In the genomic region with DNA sequence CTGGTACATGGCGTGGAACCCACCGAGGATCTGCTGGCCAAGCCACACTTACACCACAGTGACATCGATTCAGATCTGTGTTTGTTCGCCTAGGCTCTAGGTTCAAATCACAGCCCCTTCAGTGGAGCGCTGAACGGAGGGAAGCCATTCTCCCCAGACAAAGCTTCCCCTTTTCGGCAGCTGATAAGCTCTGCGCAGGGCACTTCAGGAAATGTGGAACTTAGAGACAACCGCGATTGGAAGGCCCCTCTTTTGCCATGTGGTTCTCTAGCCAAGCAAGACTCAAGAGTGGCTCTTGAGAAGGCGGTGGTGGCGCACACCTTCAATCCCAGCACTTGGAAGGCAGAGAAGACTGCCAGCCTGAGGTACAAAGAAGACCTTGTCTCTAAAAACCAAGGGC, we compare ENCODE assay signal across 15 mouse cellular contexts. TPM values are rescaled to one million over a fixed set of nuclear protein-coding genes. Genes with fewer than 3 reads are reported as not detected.
DNase-seq lines count a peak whose midpoint lies in the region; ATAC-seq lines count a peak whose summit lies in the region.
"Had no signal": no experiment of that assay in that cellular context is flagged by ENCODE, and none has a peak within 500 bp of the region (broad histone marks: within the 10 kb centered on the region; RNA-seq: fewer than 3 reads in every experiment).

No protein-coding gene starts in this region.

- DNase-seq in hindbrain, embryonic 10.5 days (ENCODE audit: low spot score): no peak
- DNase-seq in hindbrain, embryonic 11.5 days (ENCODE audit: low spot score): no peak
- peak; percentile 73 for DNase-seq in MEL-GATA-1-ER (ENCODE audit: extremely low read depth, low read depth)
- no peak for DNase-seq in kidney, postnatal 10 days
- DNase-seq in testis, postnatal 14 days (ENCODE audit: low spot score): no peak
- no peak for DNase-seq in kidney, postnatal 4 days
- DNase-seq: thymus, adult 18-20 months had no signal

- peaks cover 28% of the 10 kb centered on the region for H3K4me1 ChIP-seq in hindbrain, embryonic 10.5 days (replicated peaks)
- H3K4me1 ChIP-seq in hindbrain, embryonic 11.5 days (replicated peaks; ENCODE audit: control insufficient read depth, insufficient read depth, low read length): peaks cover 4% of the 10 kb centered on the region; the same call in 1 of the 2 replicates
- peaks cover 26% of the 10 kb centered on the region for H3K4me1 ChIP-seq in midbrain, embryonic 15.5 days

- peaks cover 40% of the 10 kb centered on the region for H3K27me3 ChIP-seq in hindbrain, embryonic 10.5 days (ENCODE audit: insufficient read depth, poor library complexity, severe bottlenecking)
- peaks cover 5% of the 10 kb centered on the region; the same call in 1 of the 2 replicates for H3K27me3 ChIP-seq in hindbrain, embryonic 11.5 days (ENCODE audit: control insufficient read depth, insufficient read depth, low read length)
- no peaks in the 10 kb centered on the region for H3K27me3 ChIP-seq in midbrain, embryonic 15.5 days (replicated peaks)

- H3K27ac ChIP-seq in hindbrain, embryonic 10.5 days: 0 out of 2 replicates have a peak overlapping the region, but pooled peaks have one; percentile 86
- H3K27ac ChIP-seq in hindbrain, embryonic 11.5 days (ENCODE audit: low read depth, low read length): no peak overlapping the region
- peak overlapping the region; percentile 97 for H3K27ac ChIP-seq in midbrain, embryonic 15.5 days
- H3K27ac ChIP-seq: heart, embryonic 15.5 days; intestine, embryonic 15.5 days; liver, embryonic 12.5 days; macrophage had no signal

- no peaks in the 10 kb centered on the region for H3K9me3 ChIP-seq in hindbrain, embryonic 10.5 days
- H3K9me3 ChIP-seq in hindbrain, embryonic 11.5 days (ENCODE audit: control insufficient read depth, low read length): no peaks in the 10 kb centered on the region
- no peaks in the 10 kb centered on the region for H3K9me3 ChIP-seq in midbrain, embryonic 15.5 days
- H3K9me3 ChIP-seq: G1E; heart, embryonic 15.5 days; intestine, embryonic 15.5 days; liver, embryonic 12.5 days had no signal

- no peak for ATAC-seq in hindbrain, embryonic 11.5 days (ENCODE audit: low FRiP score)
- ATAC-seq in hematopoietic stem cell, adult 5-6 weeks (replicated peaks in 1 of 2; ENCODE audit: insufficient read depth in 1 of 2, low FRiP score in 2 of 2, low TSS enrichment in 1 of 2, low read depth in 1 of 2, poor library complexity in 2 of 2, severe bottlenecking in 2 of 2): peak; percentile 78 to 85
- ATAC-seq in midbrain, embryonic 15.5 days (replicated peaks): no peak

- H3K4me3 ChIP-seq in hindbrain, embryonic 10.5 days: no peak overlapping the region
- H3K4me3 ChIP-seq in hindbrain, embryonic 11.5 days (ENCODE audit: low read depth, low read length): no peak overlapping the region
- peak overlapping the region; percentile 87; the same call in 1 of the 2 replicates for H3K4me3 ChIP-seq in midbrain, embryonic 15.5 days
- H3K4me3 ChIP-seq: myocyte had no signal

- H3K9ac ChIP-seq in hindbrain, embryonic 11.5 days (ENCODE audit: low read depth, low read length): no peak overlapping the region
- no peak overlapping the region for H3K9ac ChIP-seq in midbrain, embryonic 15.5 days
- H3K9ac ChIP-seq: liver, embryonic 12.5 days had no signal

- no peak overlapping the region for H3K4me2 ChIP-seq in hindbrain, embryonic 11.5 days (replicated peaks; ENCODE audit: low read depth, low read length)
- H3K4me2 ChIP-seq in midbrain, embryonic 15.5 days: peak overlapping the region; percentile 70; the same call in 1 of the 2 replicates

- H3K36me3 ChIP-seq in hindbrain, embryonic 10.5 days: no peaks in the 10 kb centered on the region
- no peaks in the 10 kb centered on the region for H3K36me3 ChIP-seq in hindbrain, embryonic 11.5 days (ENCODE audit: control insufficient read depth, insufficient read depth, low read length)
- H3K36me3 ChIP-seq in midbrain, embryonic 15.5 days (replicated peaks): no peaks in the 10 kb centered on the region
- H3K36me3 ChIP-seq: G1E; heart, embryonic 15.5 days; intestine, embryonic 15.5 days; liver, embryonic 12.5 days had no signal

- 90% methylated on average over 12 of the region's 12 CpGs for WGBS in hindbrain, embryonic 10.5 days
- 91% methylated on average over 12 of the region's 12 CpGs for WGBS in hindbrain, embryonic 11.5 days
- WGBS in midbrain, embryonic 15.5 days: 92% methylated on average over 12 of the region's 12 CpGs

RNA-seq across cellular contexts. Expression of gene Prkcz, which starts 14.8 kb away (rescaled TPM):
- 14.9 and 19.3 TPM in 2 replicates for polyA plus RNA-seq in hindbrain, embryonic 10.5 days (2016; fragmentation: Nextera tagmentation; extraction: Ambion mirVana)
- polyA plus RNA-seq in hindbrain, embryonic 11.5 days (2014; fragmentation: Nextera tagmentation; extraction: Ambion mirVana): 18.3 and 19.6 TPM in 2 replicates
- not detected in 2 replicates for total RNA-seq in hematopoietic stem cell, adult 5-6 weeks (2017)
- polyA plus RNA-seq in midbrain, embryonic 15.5 days (2015; fragmentation: Nextera tagmentation; extraction: Ambion mirVana): 86.9 and 95.6 TPM in 2 replicates
- polyA plus RNA-seq: G1E, macrophage had no signal

RNA-seq across cellular contexts. Expression of gene Gabrd, which starts 51.6 kb away (rescaled TPM):
- not detected in 2 replicates for polyA plus RNA-seq in hindbrain, embryonic 10.5 days (2016; fragmentation: Nextera tagmentation; extraction: Ambion mirVana)
- polyA plus RNA-seq in hindbrain, embryonic 11.5 days (2014; fragmentation: Nextera tagmentation; extraction: Ambion mirVana): not detected in 2 replicates
- 0.15 and 0.63 TPM in 2 replicates for total RNA-seq in hematopoietic stem cell, adult 5-6 weeks (2017)
- polyA plus RNA-seq in midbrain, embryonic 15.5 days (2015; fragmentation: Nextera tagmentation; extraction: Ambion mirVana): 0.19 and 0.20 TPM in 2 replicates
- total RNA-seq: G1E had no signal
- polyA plus RNA-seq: G1E; heart, embryonic 15.5 days; liver, embryonic 12.5 days had no signal

Comparison
In these comparisons a context has a peak if more than half of its experiments do, and no peak if none do; other contexts are left out.
1. ATAC-seq: peak in hematopoietic stem cell, adult 5-6 weeks (2 of 2); none in hindbrain, embryonic 11.5 days (single experiment) and midbrain, embryonic 15.5 days (single experiment).